Mouse (Mus musculus) retina, postnatal 1 day (tissue): ENCODE data around the gene Ccdc188.
"Not testable (repeated sequence)": the region's sequence is repeated elsewhere in the genome, so short reads cannot be mapped to it uniquely, and the experiment has no call there.

ENCODE experiments used
- DNase-seq: peaks from one replicate; pipeline ENCODE4 v3.0.0-alpha.2; 2012

The Ccdc188 gene

DNA sequence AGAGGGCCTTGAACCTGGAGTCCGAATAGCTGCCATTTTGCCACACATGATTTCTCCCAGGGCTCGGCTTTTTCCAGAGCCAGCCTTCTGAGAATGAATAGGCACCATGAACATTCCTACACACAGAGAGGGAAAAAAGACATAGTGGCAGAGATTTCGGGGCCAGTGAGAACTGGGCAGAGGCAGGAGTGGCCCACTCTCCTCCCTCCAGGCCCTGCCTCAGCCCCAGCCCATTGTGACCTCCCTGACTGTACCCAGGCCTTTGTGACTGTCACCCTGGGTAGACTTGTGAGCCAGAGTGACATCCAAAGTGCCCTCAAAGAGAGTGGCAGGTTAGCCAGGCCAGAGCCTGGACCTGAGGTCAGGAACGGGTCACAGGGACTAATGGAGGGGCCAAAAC, at the start of gene Ccdc188:
Gene Ccdc188 (plus strand): TSS at position 301 of the 400 bp plus-strand sequence.
- no peak for DNase-seq

DNA sequence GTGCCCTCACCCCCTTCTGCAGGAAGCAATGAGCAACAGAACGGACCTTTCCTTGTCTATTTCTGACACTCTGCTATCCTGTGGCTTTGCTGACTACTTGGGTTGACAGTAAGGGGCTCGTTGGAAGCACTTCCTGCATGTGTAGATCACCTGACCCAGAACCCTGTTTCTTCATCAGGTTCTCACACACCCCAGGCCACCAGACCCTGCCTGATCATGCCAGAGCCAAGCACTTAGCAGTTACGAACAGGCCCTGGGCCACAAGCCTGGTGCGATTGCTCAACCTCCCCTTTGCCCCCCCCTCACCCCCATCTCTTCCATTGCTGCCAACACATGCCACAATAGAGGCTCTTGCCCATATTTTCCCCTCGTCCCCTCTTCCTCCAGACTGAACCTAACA, 48.5 kb upstream of the Ccdc188 start:
- no peak for DNase-seq

DNA sequence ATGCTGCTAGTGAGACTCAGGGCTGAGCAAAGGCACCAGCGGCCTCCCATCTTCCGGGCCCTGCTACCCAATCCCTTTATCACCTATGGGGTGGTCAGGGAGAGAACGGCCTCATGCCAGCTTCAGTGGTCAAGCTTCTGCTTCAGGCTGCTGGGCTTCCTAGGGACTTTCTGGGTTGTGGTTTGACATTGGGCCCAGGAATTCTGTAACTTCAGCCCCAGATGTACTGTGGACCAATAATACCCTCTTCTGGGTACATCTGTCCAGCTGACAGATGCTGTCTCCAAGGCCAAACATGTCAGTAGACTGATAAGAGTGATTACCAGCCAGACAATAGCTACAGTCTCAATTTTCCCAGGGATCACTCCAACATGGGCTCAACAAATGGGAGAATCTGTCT, 47.9 kb upstream of the Ccdc188 start:
- no peak for DNase-seq

DNA sequence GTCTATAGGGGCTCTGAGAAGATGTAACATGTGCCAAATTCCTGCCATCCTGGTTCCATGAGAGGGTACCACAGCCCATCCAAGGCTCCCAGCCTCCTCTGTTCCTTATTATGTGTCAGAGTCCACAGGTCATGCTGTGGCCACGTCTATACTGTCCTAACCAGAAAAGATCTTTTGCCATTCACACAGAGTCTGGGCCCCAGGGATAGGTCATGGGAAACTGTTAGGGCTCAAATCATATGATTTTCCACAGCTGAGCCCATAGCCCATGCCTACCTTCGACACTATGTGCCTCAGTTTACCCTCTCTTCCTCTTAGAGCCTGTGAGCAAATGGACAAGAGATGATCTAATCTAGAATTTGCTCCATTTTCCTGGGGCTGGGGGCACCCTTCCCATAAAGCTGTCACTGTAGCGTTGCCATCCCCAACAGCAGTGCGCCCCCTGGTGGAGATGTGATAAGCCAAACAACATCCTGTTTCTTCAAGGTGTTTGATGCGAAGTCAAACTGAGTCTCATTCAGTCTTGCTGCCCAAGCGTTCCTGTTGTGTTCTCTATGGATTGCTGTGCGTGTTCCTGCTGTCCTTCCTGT, 45.3 kb upstream of the Ccdc188 start:
- DNase-seq, result peak; percentile 82

DNA sequence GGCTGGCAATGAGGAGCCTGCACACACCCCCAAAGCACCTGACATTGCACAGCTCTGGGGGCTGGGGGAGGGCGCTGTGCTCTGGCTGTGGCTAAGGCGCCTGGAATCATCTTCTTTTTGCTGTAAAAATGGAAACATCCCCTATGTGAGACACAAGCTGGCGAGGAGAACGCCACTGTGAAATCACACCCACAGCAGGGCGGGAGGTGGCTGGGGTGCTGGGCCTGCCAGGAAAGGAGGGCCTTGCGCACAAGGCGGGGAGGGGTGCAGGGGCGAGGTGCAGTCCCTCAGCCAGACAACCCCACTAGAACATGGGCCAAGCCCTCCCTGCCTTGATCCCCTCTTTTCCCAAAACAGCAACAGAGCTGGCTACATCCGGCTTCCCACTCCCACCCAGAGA, 44.4 kb upstream of the Ccdc188 start:
- no peak for DNase-seq

DNA sequence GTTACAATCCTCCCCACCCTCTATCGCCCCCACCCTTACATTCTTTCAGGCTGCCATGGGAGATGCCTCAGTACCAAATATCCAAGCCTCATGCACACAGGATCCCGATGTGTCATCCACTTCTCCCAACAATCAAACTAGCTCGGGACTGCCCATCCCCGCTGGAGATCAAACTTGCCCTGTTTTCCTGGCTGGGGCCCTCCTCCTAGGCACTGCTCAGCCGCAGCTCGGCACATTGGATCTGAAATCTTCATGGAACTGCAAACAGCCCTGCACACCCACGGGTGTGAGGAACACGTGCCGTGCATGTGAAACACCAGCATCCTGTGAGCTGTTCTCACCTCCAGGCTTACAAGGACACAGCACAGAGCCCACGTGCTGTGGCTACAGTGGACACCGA, 43.9 kb upstream of the Ccdc188 start:
- no peak for DNase-seq

DNA sequence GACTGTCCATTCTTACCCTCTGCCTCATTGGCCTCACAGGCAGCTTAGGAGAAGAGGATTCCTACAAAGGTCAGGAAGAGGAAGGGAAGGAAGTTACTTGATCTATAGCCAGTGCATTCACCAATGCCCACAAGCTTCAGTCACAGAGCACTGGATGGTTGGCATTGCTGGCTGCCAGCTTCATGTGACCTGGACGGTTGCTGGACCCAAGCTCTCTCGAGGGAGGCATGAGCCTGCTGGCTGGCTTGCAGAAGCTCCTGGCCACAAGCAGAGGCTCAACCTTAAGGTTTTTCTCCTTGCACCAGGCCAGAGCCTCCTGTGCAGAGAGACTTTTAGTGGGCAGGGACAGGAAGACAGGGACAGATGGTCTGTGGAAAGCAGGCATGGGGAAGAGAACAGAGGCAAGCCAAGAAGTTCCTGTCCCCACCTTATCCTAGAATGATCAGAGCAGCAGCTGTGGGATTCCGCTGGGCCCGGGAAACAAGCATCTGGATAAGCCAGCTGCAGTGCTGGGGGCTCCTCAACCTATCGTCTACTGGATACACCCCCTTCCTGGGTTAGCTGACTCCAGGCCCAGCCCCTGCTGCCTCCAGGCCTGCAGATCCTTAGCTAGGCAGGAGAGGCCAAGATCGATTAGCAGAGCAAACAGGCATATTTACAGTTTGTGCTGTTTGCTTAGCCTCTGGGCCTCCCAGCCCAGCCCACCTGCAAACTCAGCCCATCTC, 41.7 kb upstream of the Ccdc188 start:
- DNase-seq, result no peak

DNA sequence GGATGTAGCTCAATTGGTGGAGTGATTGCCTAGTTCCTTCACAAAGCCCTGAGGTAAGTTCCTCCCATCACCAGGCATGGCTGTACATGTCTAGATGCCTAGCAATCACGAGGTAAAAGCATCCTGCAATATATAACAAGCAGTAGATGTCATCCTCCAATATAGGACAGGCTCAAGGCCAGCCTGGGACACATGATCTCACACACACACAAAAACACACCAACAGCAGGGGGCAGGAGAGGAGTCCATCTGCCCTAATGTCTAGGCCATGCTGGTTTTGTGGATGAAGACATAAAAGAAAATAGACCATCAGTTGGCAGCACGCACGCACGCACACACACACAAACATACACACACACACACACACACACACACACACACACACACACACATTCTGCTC, 40.9 kb upstream of the Ccdc188 start:
- no peak for DNase-seq

DNA sequence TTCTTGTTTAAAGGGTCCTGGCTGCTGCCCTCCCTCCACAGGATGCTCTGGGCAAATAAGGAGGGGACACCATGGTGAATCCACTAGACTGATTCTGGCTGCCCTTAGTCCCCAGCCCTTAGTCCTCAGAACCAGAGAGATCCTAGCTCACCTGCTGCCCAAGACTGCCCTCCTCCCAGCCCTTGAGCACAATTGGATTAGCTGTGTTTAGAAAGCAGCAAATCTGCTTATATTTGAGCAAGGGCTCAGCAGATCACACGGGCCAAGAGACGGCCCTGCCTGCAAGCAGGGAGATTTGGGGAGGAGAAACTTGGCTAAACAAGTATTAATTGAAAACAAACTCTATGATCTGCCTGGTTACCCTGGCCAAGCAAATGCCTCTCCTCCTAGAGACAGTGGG, 38.1 kb upstream of the Ccdc188 start:
- DNase-seq, result peak; percentile 52

DNA sequence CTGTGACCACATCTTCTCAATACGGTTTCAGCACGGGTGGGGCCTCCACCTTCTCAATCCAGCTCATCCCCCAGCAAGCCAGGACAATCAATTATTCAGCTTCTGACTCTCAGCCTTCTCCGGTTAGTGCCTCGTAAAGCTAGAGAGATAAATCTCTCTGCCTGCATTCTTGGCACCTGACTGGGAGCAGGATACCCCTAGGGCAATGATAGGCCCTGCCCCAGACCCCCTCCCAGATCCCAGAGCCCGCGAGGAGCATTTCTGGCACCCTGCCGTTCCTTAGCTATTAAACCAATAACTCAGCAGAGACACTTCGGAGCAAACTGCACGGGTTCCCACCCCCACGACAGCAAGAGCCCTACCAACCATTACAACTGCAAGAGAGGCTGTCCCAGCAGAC, 36.3 kb upstream of the Ccdc188 start:
- no peak for DNase-seq

DNA sequence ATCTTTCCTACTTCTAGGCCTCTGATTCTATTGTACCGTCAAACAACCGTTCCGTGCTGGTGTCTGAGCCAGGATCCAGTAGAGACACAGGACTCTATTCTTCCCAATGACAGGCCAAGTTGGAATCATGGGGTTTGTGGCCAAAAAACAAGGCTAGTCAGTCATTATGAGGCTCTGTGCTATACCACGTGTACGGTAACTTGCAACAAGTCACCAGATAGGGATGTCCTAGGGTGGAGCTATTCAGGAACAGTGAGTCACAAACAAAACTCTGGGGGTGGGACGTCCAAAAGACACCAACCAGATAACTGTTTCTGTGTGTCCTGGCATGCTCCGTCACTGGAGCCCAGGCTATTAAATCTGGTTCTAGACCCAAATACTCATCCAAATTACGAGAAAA, 34.9 kb upstream of the Ccdc188 start:
- DNase-seq, result no peak

DNA sequence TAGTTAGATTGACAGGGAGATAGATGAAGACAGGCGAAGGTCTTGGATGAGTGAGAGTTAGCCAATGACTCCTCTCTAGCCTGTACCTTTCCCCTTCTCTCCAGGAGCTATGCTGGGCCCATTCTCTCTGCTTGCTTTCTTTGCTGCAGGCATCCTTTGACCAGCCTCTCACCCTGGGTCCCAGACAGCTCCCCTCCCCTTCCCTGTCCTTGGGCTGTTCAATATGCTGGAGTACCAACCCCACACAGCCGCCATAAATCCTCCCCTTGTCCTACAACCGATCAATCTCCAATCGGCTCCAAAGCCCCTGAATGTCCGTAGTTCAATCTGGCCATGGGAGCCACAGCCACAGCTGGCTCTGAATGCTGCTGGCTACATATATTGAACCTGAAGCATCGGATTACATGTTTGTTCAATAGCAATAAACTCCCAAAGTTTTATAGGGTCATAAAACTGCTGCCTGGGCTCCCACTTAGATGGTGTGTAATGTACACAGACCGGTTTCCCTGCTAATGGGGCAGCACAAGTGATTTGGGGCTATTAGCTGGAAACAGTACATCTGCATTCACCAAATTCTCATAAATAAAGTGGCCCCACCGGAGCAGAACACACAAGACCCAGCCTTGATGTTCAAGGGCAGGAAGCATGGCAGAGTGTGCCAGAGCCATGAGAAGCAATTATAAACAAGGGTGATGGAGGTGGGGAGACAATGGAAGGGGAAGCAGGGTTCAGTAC, 31.8 kb upstream of the Ccdc188 start:
- no peak for DNase-seq

DNA sequence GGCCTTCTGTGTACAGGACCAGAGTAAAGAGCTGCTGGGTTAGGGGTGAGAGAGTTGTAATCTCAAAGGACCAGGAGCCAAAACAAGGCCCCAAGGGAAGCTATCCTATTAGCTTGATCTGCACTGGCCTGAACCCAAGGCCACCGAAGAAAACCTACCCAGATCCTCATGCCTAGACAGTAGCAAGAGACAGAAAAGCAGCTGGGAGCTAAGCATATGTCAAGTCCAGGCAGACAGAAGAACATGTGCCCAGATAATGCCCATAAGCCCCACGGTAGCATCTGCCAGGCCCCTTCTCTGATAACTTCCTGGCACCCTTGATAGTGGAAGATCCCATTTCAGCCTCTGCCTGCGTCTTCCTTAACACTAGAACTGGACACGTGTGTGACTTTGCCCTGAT, 30.9 kb upstream of the Ccdc188 start:
- DNase-seq, result peak; percentile 53

DNA sequence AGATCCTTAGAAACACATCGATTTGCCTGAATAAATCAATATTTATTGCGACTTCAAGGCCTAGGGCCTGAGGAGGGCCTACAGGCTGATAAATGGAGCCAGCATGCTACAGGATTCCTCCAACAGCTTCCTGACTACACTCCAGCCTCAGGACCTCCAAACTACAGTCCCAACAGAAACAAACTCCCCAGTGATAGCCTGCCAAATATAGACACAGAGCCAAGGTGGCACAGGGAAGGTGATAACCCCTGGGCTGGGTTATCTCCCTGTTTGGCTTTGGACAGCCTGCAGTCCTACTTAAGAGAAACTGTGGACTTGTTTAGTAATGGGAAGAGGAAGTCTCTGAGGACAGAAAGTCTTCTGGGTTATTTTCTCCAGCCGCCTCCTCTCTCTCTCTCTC, 30.5 kb upstream of the Ccdc188 start:
- no peak for DNase-seq

DNA sequence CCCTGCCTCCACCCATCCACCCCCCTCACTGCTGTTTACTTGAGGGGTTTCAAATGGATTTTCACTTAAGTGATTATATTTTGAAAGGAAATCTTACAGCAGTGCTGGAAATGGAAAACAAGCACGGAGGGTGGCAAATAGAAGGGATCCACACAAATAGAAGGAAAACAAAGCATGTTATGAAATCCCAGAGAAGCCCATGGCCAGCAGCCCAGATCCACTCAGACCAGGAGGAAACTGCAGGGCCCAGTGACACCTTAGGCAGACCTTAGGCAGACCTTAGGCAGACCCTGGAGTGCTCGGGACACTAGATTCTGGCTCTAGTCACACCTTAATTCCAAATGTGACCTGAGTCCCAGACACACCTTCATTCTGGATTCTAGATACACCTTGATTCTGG, 26.7 kb upstream of the Ccdc188 start:
- no peak for DNase-seq

DNA sequence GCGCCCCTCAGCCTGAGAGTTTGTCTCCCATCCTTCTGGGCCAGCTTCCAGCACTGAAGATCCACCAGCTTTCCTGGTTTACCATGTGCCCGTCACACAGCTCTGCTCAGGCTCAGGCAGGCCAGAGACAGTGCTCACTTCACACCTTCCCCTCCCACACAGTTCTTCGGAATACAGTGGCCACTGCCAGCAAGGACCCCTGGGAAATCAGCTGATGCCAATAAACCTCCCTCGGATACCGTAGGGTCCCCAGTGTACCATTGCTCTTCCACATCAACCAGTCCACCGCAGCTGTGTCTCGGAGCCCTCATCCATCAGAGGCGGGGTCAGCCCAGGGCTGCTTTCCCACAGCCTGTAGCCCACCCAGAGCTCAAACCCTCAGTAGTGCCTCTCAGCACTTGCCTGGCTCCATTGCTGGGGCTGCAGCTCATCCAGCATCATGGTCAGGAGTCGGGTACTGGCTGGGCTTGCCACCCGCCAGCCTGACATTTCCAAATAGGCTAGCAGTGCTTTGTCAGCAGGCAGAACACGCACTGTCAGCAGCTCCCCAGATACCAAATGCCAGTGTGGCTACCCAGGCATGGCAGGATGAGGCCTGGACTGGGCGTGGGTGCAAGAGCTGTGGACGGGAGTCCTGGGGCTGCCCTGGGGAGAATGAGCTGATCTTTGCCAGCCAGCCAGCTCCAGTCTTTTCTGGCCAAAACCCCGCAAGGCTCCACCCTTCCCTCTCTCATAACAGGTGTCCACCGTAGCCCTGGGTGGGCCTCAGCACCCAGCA, 23.3 kb upstream of the Ccdc188 start:
- no peak for DNase-seq

DNA sequence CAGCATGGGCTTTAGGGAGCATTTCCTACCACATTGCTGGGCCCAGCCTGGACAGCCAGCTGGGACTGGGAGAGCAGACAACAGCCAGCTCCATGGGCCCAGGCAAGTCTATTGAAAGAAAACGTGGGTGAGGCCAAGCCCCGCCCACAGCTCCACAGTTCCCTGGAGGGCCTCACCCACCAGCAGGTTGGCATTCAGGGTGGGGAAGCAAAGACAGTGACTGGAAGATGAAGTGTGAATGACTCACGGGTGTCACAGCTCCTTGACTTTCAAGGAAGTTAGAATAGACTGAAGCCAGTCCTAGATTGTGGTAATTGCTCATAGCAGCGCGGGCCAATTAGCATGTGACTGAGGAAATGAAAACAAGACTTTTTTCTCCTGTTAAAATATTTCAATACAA, 22.6 kb upstream of the Ccdc188 start:
- DNase-seq, result no peak

DNA sequence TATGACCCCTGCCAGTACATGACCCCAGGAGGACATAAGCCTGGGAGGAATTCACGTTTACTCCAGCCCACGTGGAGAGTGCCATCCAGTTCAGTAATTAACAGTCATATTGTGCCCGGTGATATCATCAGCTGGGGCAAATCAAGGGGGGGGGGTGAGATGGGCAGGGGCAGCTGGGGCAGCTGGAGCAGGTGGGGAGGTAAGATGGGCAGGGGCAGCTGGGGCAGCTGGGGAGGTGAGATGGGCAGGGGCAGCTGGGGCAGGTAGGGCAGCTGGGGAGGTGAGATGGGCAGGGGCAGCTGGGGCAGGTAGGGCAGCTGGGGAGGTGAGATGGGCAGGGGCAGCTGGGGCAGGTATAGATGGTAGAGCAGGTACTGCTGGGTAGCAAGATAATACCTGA, 22.1 kb upstream of the Ccdc188 start:
- not testable (repeated sequence) for DNase-seq

DNA sequence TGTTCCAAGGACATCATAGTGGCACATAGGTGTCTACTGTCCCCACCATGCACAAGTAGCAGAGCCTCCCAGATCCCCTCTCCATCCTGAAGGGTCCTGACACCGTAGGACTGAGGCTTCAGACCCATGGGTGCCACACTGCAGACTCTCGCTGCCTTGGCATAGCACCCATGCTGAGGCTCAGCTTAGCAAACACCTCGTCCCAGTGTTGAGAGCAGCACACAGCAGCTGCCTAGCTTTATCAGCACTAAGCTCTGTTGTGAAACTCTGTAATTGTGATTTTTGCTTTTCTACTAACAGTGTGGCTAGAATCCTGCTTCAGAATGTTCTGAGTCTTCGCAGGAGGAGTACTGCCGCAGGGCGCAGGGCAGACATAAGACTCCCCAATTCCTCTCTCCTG, 19.8 kb upstream of the Ccdc188 start:
- DNase-seq, result no peak

DNA sequence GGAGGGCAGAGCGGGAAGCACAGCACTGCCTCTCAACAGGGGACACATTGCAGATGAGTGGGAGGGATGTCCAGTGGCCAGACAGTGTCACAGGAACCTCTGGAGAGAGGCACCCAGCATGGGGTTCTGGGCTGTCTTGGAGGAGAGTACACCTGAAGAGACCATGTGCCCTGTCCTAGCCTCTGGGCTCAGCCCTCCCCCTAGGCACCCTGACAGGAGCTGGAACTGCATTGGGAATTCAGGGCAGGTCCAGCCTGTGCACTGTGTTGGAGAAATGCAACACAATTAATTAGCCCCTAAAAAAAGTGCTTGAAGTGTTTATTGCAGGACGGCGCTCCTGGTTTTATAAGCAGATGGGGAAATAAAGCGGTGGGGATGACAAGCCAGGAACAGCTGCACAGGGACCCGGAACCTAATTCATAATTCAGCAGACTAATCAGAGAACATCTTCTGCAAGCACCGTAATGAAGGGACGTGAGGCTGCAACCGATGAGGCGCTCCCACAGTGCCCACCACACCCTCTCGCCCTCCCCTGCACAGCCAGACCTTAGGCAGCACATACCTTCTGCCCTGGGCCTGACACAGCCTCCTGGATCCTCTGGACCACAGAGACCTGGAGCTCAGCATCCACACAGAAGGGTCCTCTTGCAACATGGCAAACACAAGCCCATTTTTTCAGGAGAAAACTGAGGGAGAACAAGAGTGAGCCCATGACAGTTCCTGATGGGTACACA, 19.1 kb upstream of the Ccdc188 start:
- no peak for DNase-seq

DNA sequence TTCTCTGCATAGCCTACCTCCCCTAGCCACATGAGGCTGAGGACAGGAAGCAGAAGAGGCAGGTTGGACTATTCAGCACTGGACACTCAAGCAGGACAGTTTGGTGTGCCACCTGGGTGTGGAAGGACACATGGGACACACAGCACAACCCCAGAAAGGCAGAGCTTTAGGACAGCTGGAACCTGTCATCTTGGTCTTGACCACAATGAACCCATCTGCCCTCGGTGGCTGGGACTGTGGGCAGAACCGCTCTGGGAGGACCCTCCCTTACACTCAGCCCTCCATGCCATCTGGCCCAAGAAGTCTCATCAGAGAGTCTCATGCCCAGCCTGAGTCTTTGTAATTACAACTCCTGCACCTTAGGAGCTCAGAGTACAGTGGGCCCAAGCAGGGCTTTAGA, 17.6 kb upstream of the Ccdc188 start:
- DNase-seq, result no peak

DNA sequence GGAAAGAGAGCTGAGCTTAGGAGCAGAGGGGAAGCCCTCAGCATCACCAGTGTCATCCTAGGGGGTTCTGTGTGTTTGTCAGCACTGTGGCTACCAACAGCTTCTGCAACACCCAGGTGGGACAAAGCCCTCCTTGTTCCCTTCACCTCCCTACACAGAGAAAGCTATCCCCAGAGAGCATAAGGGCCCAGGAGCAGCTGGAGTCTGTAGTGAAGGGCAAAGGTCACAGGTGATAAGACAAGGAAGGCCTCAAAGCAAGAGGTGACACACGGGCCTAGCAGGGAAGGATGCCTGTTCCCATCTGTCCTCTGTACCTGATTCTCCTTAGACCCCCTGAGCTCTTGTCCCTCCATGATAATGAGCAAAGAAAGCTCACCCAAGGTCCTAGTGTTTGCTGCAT, 16.1 kb upstream of the Ccdc188 start:
- no peak for DNase-seq

DNA sequence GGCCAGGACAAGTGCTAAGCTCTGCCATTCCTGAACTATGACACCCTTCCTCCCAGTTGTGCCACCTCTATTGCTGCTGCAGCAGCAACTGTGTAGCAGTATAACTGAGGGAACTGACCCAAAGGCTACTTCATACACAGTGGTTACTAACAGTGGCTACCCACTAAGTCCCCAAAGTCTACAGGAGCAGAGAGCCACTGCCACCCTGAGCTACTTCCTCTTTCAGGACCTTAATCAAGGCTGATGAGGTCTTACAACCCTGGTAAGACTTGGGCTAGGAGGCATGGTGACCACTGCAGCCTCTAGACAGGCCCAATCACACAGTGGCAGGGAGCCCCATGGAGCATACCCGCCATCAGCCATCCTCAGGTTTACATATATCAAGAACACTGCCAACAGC, 15.6 kb upstream of the Ccdc188 start:
- DNase-seq, result no peak
